Mouse (Mus musculus): ENCODE results near the gene Trim41. TPM values are rescaled to one million over a fixed set of nuclear protein-coding genes. Genes with fewer than 3 reads are reported as not detected.
"Not testable (repeated sequence)": the region's sequence is repeated elsewhere in the genome, so short reads cannot be mapped to it uniquely, and the experiment has no call there.

The Trim41 gene
- polyA plus RNA-seq, 1 experiment from 2014 or later: 8.3 TPM

- Histone ChIP-seq H3K4me1 (peaks cover 34% of the 10 kb centered on the region), H3K27me3 (no peaks in the 10 kb centered on the region), H3K4me2 (peak overlapping the region; percentile 94), H3K36me3 (peaks cover 20% of the 10 kb centered on the region), H3K27ac (no peak overlapping the region), H3K9ac (peak overlapping the region; percentile 41; the same call in 1 of the 2 replicates), H3K4me3 (0 out of 2 replicates have a peak overlapping the region, but pooled peaks have one; percentile 59), H3K9me3 (no peaks in the 10 kb centered on the region)
- ATAC-seq (ENCODE audit: insufficient number of reproducible peaks, insufficient read depth, low FRiP score, low TSS enrichment, low read depth): no peak
- WGBS: 91% methylated on average over 7 of the region's 7 CpGs
Observed at GRCm38 (mm10) chr11:48798308-48798707, 18.8 kb downstream of the Trim41 start.

- Histone ChIP-seq H3K4me2 (no peak overlapping the region), H3K27ac (no peak overlapping the region), H3K9me3 (no peaks in the 10 kb centered on the region), H3K27me3 (no peaks in the 10 kb centered on the region), H3K4me3 (no peak overlapping the region), H3K9ac (no peak overlapping the region), H3K36me3 (peaks cover 9% of the 10 kb centered on the region), H3K4me1 (peaks cover 25% of the 10 kb centered on the region)
- no peak for ATAC-seq (ENCODE audit: insufficient number of reproducible peaks, insufficient read depth, low FRiP score, low TSS enrichment, low read depth)
- WGBS: 88% methylated on average over 5 of the region's 5 CpGs
Observed at GRCm38 (mm10) chr11:48797287-48797686, 19.9 kb downstream of the Trim41 start.

GRCm38 (mm10) chr11:48796290-48796689 is 20.9 kb downstream of the Trim41 start:
- 77% methylated on average over 4 of the region's 4 CpGs for WGBS

GRCm38 (mm10) chr11:48795221-48795620 is 21.9 kb downstream of the Trim41 start:
- ATAC-seq (ENCODE audit: insufficient number of reproducible peaks, insufficient read depth, low FRiP score, low TSS enrichment, low read depth): no peak
- H3K9me3 ChIP-seq: no peaks in the 10 kb centered on the region
- H3K27ac ChIP-seq: no peak overlapping the region
- H3K9ac ChIP-seq: no peak overlapping the region
- 85% methylated on average over 7 of the region's 7 CpGs for WGBS
- no peak overlapping the region for H3K4me2 ChIP-seq
- H3K4me3 ChIP-seq: no peak overlapping the region
- H3K27me3 ChIP-seq: no peaks in the 10 kb centered on the region
- H3K36me3 ChIP-seq: no peaks in the 10 kb centered on the region
- H3K4me1 ChIP-seq: peaks cover 13% of the 10 kb centered on the region

More at GRCm38 (mm10) chr11:48796290-48796689, 20.9 kb downstream of the Trim41 start:
- Histone ChIP-seq H3K36me3 (no peaks in the 10 kb centered on the region), H3K4me1 (peaks cover 15% of the 10 kb centered on the region), H3K4me3 (no peak overlapping the region; the same call in 1 of the 2 replicates), H3K4me2 (no peak overlapping the region), H3K27me3 (no peaks in the 10 kb centered on the region), H3K9me3 (no peaks in the 10 kb centered on the region), H3K27ac (no peak overlapping the region), H3K9ac (no peak overlapping the region)
- no peak for ATAC-seq (ENCODE audit: insufficient number of reproducible peaks, insufficient read depth, low FRiP score, low TSS enrichment, low read depth)

- Histone ChIP-seq H3K4me3 (no peak overlapping the region), H3K27ac (no peak overlapping the region), H3K27me3 (no peaks in the 10 kb centered on the region), H3K4me1 (peaks cover 4% of the 10 kb centered on the region; the same call in 1 of the 2 replicates), H3K36me3 (no peaks in the 10 kb centered on the region), H3K4me2 (no peak overlapping the region), H3K9ac (no peak overlapping the region), H3K9me3 (no peaks in the 10 kb centered on the region)
- ATAC-seq (ENCODE audit: insufficient number of reproducible peaks, insufficient read depth, low FRiP score, low TSS enrichment, low read depth): no peak
- 93% methylated on average over 3 of the region's 3 CpGs for WGBS
Observed at GRCm38 (mm10) chr11:48793184-48793583, 24.0 kb downstream of the Trim41 start.

- not testable (repeated sequence) for H3K4me3 ChIP-seq; H3K9ac ChIP-seq; H3K4me2 ChIP-seq; H3K9me3 ChIP-seq; ATAC-seq (ENCODE audit: insufficient number of reproducible peaks, insufficient read depth, low FRiP score, low TSS enrichment, low read depth); H3K36me3 ChIP-seq; H3K27me3 ChIP-seq; H3K4me1 ChIP-seq; H3K27ac ChIP-seq
- 85% methylated on average over 9 of the region's 9 CpGs for WGBS
Observed at GRCm38 (mm10) chr11:48791894-48792293, 25.3 kb downstream of the Trim41 start.

GRCm38 (mm10) chr11:48790946-48791345 is 26.2 kb downstream of the Trim41 start:
- Histone ChIP-seq H3K9ac (no peak overlapping the region), H3K4me1 (no peaks in the 10 kb centered on the region; the same call in 1 of the 2 replicates), H3K36me3 (no peaks in the 10 kb centered on the region), H3K27me3 (no peaks in the 10 kb centered on the region), H3K27ac (no peak overlapping the region), H3K4me3 (no peak overlapping the region), H3K9me3 (no peaks in the 10 kb centered on the region), H3K4me2 (no peak overlapping the region)
- WGBS: 65% methylated on average over 8 of the region's 8 CpGs
- no peak for ATAC-seq (ENCODE audit: insufficient number of reproducible peaks, insufficient read depth, low FRiP score, low TSS enrichment, low read depth)

GRCm38 (mm10) chr11:48789973-48790823 is 27.0 kb downstream of the Trim41 start:
- Histone ChIP-seq H3K27ac (no peak overlapping the region), H3K4me2 (peak overlapping the region; percentile 57), H3K9ac (peak overlapping the region; percentile 59), H3K27me3 (no peaks in the 10 kb centered on the region), H3K4me3 (peak overlapping the region; percentile 27), H3K9me3 (no peaks in the 10 kb centered on the region), H3K4me1 (no peaks in the 10 kb centered on the region; the same call in 1 of the 2 replicates), H3K36me3 (no peaks in the 10 kb centered on the region)
- WGBS: 15% methylated on average over 20 of the region's 20 CpGs
- ATAC-seq (ENCODE audit: insufficient number of reproducible peaks, insufficient read depth, low FRiP score, low TSS enrichment, low read depth): no peak

GRCm38 (mm10) chr11:48789215-48789614 is 27.9 kb downstream of the Trim41 start:
- no peak overlapping the region for H3K4me2 ChIP-seq
- H3K27me3 ChIP-seq: no peaks in the 10 kb centered on the region

GRCm38 (mm10) chr11:48788311-48789089 is 28.7 kb downstream of the Trim41 start:
- H3K36me3 ChIP-seq: no peaks in the 10 kb centered on the region
- H3K9ac ChIP-seq: peak overlapping the region; percentile 62; the same call in 1 of the 2 replicates
- peak overlapping the region; percentile 61 for H3K4me2 ChIP-seq
- H3K27me3 ChIP-seq: no peaks in the 10 kb centered on the region
- H3K4me3 ChIP-seq: peak overlapping the region; percentile 42
- ATAC-seq (ENCODE audit: insufficient number of reproducible peaks, insufficient read depth, low FRiP score, low TSS enrichment, low read depth): 0 out of 2 replicates have a peak, but pooled peaks have one; percentile 57
- no peak overlapping the region for H3K27ac ChIP-seq
- 5% methylated on average over 16 of the region's 16 CpGs for WGBS
- no peaks in the 10 kb centered on the region for H3K9me3 ChIP-seq
- H3K4me1 ChIP-seq: no peaks in the 10 kb centered on the region; the same call in 1 of the 2 replicates

More at GRCm38 (mm10) chr11:48789215-48789614, 27.9 kb downstream of the Trim41 start:
- Histone ChIP-seq H3K4me1 (no peaks in the 10 kb centered on the region; the same call in 1 of the 2 replicates), H3K36me3 (no peaks in the 10 kb centered on the region), H3K27ac (no peak overlapping the region), H3K9ac (no peak overlapping the region), H3K4me3 (no peak overlapping the region), H3K9me3 (no peaks in the 10 kb centered on the region)
- ATAC-seq (ENCODE audit: insufficient number of reproducible peaks, insufficient read depth, low FRiP score, low TSS enrichment, low read depth): no peak
- 81% methylated on average over 5 of the region's 5 CpGs for WGBS

GRCm38 (mm10) chr11:48787455-48788211 is 29.5 kb downstream of the Trim41 start:
- no peak for ATAC-seq (ENCODE audit: insufficient number of reproducible peaks, insufficient read depth, low FRiP score, low TSS enrichment, low read depth)
- no peaks in the 10 kb centered on the region for H3K27me3 ChIP-seq
- WGBS: 44% methylated on average over 10 of the region's 10 CpGs
- no peaks in the 10 kb centered on the region for H3K36me3 ChIP-seq
- H3K27ac ChIP-seq: no peak overlapping the region
- H3K4me3 ChIP-seq: peak overlapping the region; percentile 42; the same call in 1 of the 2 replicates
- peak overlapping the region; percentile 61 for H3K4me2 ChIP-seq
- H3K9me3 ChIP-seq: no peaks in the 10 kb centered on the region
- H3K9ac ChIP-seq: 0 out of 2 replicates have a peak overlapping the region, but pooled peaks have one; percentile 21
- H3K4me1 ChIP-seq: no peaks in the 10 kb centered on the region; the same call in 1 of the 2 replicates
